Mouse (Mus musculus): ENCODE data around the gene Hmx1. TPM values are rescaled to one million over a fixed set of nuclear protein-coding genes. Genes with fewer than 3 reads are reported as not detected.

The Hmx1 gene
- not detected in 2 replicates for polyA plus RNA-seq (2012; rRNA removed)

GRCm38 (mm10) chr5:35388491-35389111 is at the start of gene Hmx1:
Gene Hmx1, plus strand, starts transcription at chr5:35389108.

Other genes starting within 250 kb of the Hmx1 start
- gene Adra2c, start 110.8 kb upstream of the Hmx1 start, polyA plus RNA-seq (2012; rRNA removed), result 2.1 and 2.4 TPM in 2 replicates
- 1.4 and 1.6 TPM in 2 replicates for gene Cpz, start 136.6 kb downstream of the Hmx1 start, polyA plus RNA-seq (2012; rRNA removed)
- gene Trmt44, start 186.0 kb downstream of the Hmx1 start, polyA plus RNA-seq (2012; rRNA removed), result 4.7 and 5.3 TPM in 2 replicates
- 40.7 and 45.4 TPM in 2 replicates for gene Acox3, start 193.9 kb downstream of the Hmx1 start, polyA plus RNA-seq (2012; rRNA removed)